Mouse (Mus musculus): ENCODE data around the gene Proca1. TPM values are rescaled to one million over a fixed set of nuclear protein-coding genes. Genes with fewer than 3 reads are reported as not detected.

Proca1 gene
- polyA plus RNA-seq, 1 experiment from 2014 or later, result 8.1 TPM

GRCm38 (mm10) chr11:78215709-78216317, 22.6 kb downstream of the Proca1 start:
- Histone ChIP-seq H3K4me2 (replicated peaks; ENCODE audit: low read depth, low read length) (no peak overlapping the region), H3K4me3 (ENCODE audit: low read depth, low read length) (no peak overlapping the region), H3K27ac (ENCODE audit: low read length) (no peak overlapping the region), H3K36me3 (ENCODE audit: insufficient read depth, low read length) (peaks cover 77% of the 10 kb centered on the region), H3K9me3 (ENCODE audit: low read length) (no peaks in the 10 kb centered on the region), H3K9ac (replicated peaks; ENCODE audit: low read depth) (no peak overlapping the region), H3K4me1 (ENCODE audit: insufficient read depth, low read depth, low read length) (no peaks in the 10 kb centered on the region), H3K27me3 (replicated peaks; ENCODE audit: insufficient read depth, low read length) (no peaks in the 10 kb centered on the region)
- ATAC-seq (no peak), DNase-seq (ENCODE audit: low spot score) (no peak)
- TF ChIP-seq EP300 (IDR thresholded peaks at IDR 0.05) (no peak), CTCF (IDR thresholded peaks at IDR 0.05) (no peak)
- WGBS, result 89% methylated on average over 11 of the region's 11 CpGs

GRCm38 (mm10) chr11:78223586-78223985, 30.4 kb downstream of the Proca1 start:
- Histone ChIP-seq H3K4me1 (ENCODE audit: insufficient read depth, low read depth, low read length) (no peaks in the 10 kb centered on the region), H3K4me3 (ENCODE audit: low read depth, low read length) (no peak overlapping the region), H3K9me3 (ENCODE audit: low read length) (no peaks in the 10 kb centered on the region), H3K9ac (replicated peaks; ENCODE audit: low read depth) (no peak overlapping the region), H3K4me2 (replicated peaks; ENCODE audit: low read depth, low read length) (no peak overlapping the region), H3K27me3 (replicated peaks; ENCODE audit: insufficient read depth, low read length) (no peaks in the 10 kb centered on the region), H3K36me3 (ENCODE audit: insufficient read depth, low read length) (peaks cover 82% of the 10 kb centered on the region), H3K27ac (ENCODE audit: low read length) (no peak overlapping the region)
- WGBS, result 77% methylated on average over 4 of the region's 4 CpGs
- TF ChIP-seq EP300 (IDR thresholded peaks at IDR 0.05), result no peak
- no peak for TF ChIP-seq CTCF (IDR thresholded peaks at IDR 0.05)
- no peak for DNase-seq (ENCODE audit: low spot score)
- ATAC-seq, result no peak

GRCm38 (mm10) chr11:78231518-78231917, 38.3 kb downstream of the Proca1 start:
- no peak overlapping the region for H3K9ac ChIP-seq (replicated peaks; ENCODE audit: low read depth)
- ATAC-seq (no peak), DNase-seq (ENCODE audit: low spot score) (no peak)
- H3K27ac ChIP-seq (ENCODE audit: low read length), result no peak overlapping the region
- H3K4me2 ChIP-seq (replicated peaks; ENCODE audit: low read depth, low read length), result no peak overlapping the region
- no peak overlapping the region for H3K4me3 ChIP-seq (ENCODE audit: low read depth, low read length)
- H3K36me3 ChIP-seq (ENCODE audit: insufficient read depth, low read length), result peaks cover 58% of the 10 kb centered on the region; the same call in 1 of the 2 replicates
- 90% methylated on average over 6 of the region's 6 CpGs for WGBS
- no peaks in the 10 kb centered on the region for H3K27me3 ChIP-seq (replicated peaks; ENCODE audit: insufficient read depth, low read length)
- no peaks in the 10 kb centered on the region for H3K4me1 ChIP-seq (ENCODE audit: insufficient read depth, low read depth, low read length)
- no peaks in the 10 kb centered on the region for H3K9me3 ChIP-seq (ENCODE audit: low read length)
- TF ChIP-seq EP300 (IDR thresholded peaks at IDR 0.05) (no peak), CTCF (IDR thresholded peaks at IDR 0.05) (no peak)

DNA sequence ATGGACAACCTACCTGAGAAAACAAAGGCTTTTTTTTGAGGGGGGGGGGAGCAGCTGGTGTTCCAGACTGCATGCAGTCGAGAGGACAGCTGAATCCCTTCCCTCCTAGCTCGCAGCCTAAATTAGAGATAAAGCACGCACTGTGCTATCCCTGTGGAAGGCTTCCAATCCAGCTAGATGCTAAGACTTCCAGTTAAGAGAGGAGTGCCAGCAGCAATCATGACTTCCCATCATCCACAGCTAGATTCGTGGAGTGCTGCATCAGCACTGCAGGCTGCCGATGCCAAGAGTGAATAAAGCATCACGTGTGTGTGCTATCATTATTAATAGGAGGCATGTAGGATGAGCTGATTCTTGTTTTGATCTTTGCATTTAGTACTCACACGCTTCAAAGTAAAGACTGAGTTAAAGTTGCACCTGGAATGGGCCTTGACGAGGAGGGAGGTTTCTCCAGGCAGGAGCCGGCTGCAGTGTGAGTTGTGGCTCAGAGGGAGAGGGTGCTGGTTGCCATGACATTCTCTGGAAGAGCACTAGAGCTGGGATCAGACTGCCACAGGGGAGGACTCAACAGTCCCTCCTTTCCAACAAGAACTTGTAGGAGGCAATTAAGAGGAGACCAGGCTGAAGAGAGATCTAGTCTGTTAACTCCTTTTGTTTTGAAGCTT, 47.1 kb downstream of the Proca1 start:
- Histone ChIP-seq H3K9me3 (ENCODE audit: low read length) (no peaks in the 10 kb centered on the region), H3K27me3 (replicated peaks; ENCODE audit: insufficient read depth, low read length) (no peaks in the 10 kb centered on the region), H3K36me3 (ENCODE audit: insufficient read depth, low read length) (no peaks in the 10 kb centered on the region), H3K4me3 (ENCODE audit: low read depth, low read length) (no peak overlapping the region), H3K4me2 (replicated peaks; ENCODE audit: low read depth, low read length) (no peak overlapping the region), H3K27ac (ENCODE audit: low read length) (no peak overlapping the region), H3K9ac (replicated peaks; ENCODE audit: low read depth) (no peak overlapping the region), H3K4me1 (ENCODE audit: insufficient read depth, low read depth, low read length) (peaks cover 9% of the 10 kb centered on the region)
- TF ChIP-seq EP300 (IDR thresholded peaks at IDR 0.05) (no peak), CTCF (IDR thresholded peaks at IDR 0.05) (no peak)
- ATAC-seq (no peak), DNase-seq (ENCODE audit: low spot score) (no peak)
- WGBS, result 72% methylated on average over 9 of the region's 9 CpGs

DNA sequence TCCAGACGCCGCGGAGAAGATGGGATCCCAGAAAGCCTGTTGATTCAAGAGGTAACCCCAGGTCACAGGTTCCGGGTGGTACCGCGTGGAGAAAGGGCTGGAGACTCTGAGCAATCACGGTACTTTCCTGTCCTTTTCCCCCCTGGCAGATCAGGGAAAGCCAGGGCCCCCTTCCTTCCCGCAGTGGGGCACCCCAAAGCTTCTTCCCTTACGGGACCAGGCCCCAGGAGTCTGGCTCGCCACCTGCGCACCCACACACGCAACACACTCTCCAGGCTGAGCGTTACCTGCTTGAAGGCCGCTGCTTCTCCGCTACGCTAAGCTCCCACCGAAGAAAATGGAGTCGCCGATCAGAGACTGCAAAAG, 52.1 kb downstream of the Proca1 start:
- WGBS, result 0% methylated on average over 19 of the region's 19 CpGs
- Histone ChIP-seq H3K9me3 (ENCODE audit: low read length) (no peaks in the 10 kb centered on the region), H3K9ac (replicated peaks; ENCODE audit: low read depth) (peak overlapping the region; percentile 97), H3K4me1 (ENCODE audit: insufficient read depth, low read depth, low read length) (peaks cover 15% of the 10 kb centered on the region), H3K4me2 (replicated peaks; ENCODE audit: low read depth, low read length) (peak overlapping the region; percentile 76), H3K27me3 (replicated peaks; ENCODE audit: insufficient read depth, low read length) (no peaks in the 10 kb centered on the region), H3K4me3 (ENCODE audit: low read depth, low read length) (peak overlapping the region; percentile 96), H3K27ac (ENCODE audit: low read length) (peak overlapping the region; percentile 97), H3K36me3 (ENCODE audit: insufficient read depth, low read length) (no peaks in the 10 kb centered on the region)
- no peak for DNase-seq (ENCODE audit: low spot score)
- ATAC-seq, result no peak
- no peak for TF ChIP-seq EP300 (IDR thresholded peaks at IDR 0.05)

GRCm38 (mm10) chr11:78245627-78246317, 52.6 kb downstream of the Proca1 start, which contains the start of the genes Sdf2 and Supt6:
Sdf2 (plus strand) TSS chr11:78245746.
Supt6 (minus strand) TSS chr11:78245987.
- ATAC-seq (peak; percentile 92), DNase-seq (ENCODE audit: low spot score) (peak; percentile 96)
- Histone ChIP-seq H3K4me3 (ENCODE audit: low read depth, low read length) (peak within 1 kb of the TSS; percentile 96), H3K4me1 (ENCODE audit: insufficient read depth, low read depth, low read length) (peaks cover 15% of the 10 kb centered on the region), H3K36me3 (ENCODE audit: insufficient read depth, low read length) (peaks cover under 1% of the 10 kb centered on the region; the same call in 1 of the 2 replicates), H3K9ac (replicated peaks; ENCODE audit: low read depth) (peak within 1 kb of the TSS; percentile 97), H3K4me2 (replicated peaks; ENCODE audit: low read depth, low read length) (peak within 1 kb of the TSS; percentile 76), H3K27me3 (replicated peaks; ENCODE audit: insufficient read depth, low read length) (no peaks in the 10 kb centered on the region), H3K27ac (ENCODE audit: low read length) (peak within 1 kb of the TSS; percentile 97), H3K9me3 (ENCODE audit: low read length) (no peaks in the 10 kb centered on the region)
- 1% methylated on average over 49 of the region's 50 CpGs for WGBS
- TF ChIP-seq CTCF (IDR thresholded peaks at IDR 0.05), result peak; percentile 25; the same call in 1 of the 2 replicates
- peak; percentile 19; the same call in 1 of the 2 replicates for TF ChIP-seq EP300 (IDR thresholded peaks at IDR 0.05)
